Mouse (Mus musculus) midbrain, postnatal 0 days (tissue): ENCODE measurements around the gene Prkcg. TPM values are rescaled to one million over a fixed set of nuclear protein-coding genes. Genes with fewer than 3 reads are reported as not detected.

Source experiments
- ATAC-seq: fragments of 200-750 bp; cut with Nextera tagmentation; 2 replicates; pipeline ENCODE4 v1.8.0; 2017; ENCODE audit warnings: moderate number of reproducible peaks, mild to moderate bottlenecking, moderate TSS enrichment, moderate library complexity; ENCODE audit not compliant: low FRiP score
- DNase-seq: peaks from one replicate; pipeline ENCODE4 v3.0.0-alpha.2; 2015; ENCODE audit warnings: low spot score
- H3K27ac ChIP-seq: fragments of 300-500 bp; sonication (generic); 2 replicates; pipeline ENCODE4 v1.5.1; 2014; ENCODE audit warnings: low read depth, mild to moderate bottlenecking, low read length, mixed read lengths
- H3K27me3 ChIP-seq: fragments of 300-500 bp; sonication (generic); 2 replicates; pipeline ENCODE4 v1.6.1; 2014; ENCODE audit warnings: low read length, control low read depth, mixed read lengths; ENCODE audit not compliant: insufficient read depth
- H3K36me3 ChIP-seq: fragments of 300-500 bp; sonication (generic); 2 replicates; pipeline ENCODE4 v1.6.1; 2014; ENCODE audit warnings: low read length, control low read depth, mixed read lengths; ENCODE audit not compliant: insufficient read depth
- H3K4me1 ChIP-seq: fragments of 300-500 bp; sonication (generic); 2 replicates; pipeline ENCODE4 v1.6.1; 2014; ENCODE audit warnings: mild to moderate bottlenecking, control low read depth, antibody characterized with exemption, low read length, mixed read lengths; ENCODE audit not compliant: insufficient read depth
- H3K4me2 ChIP-seq: fragments of 300-500 bp; sonication (generic); 2 replicates; pipeline ENCODE4 v1.6.1; 2014; ENCODE audit warnings: low read depth, mild to moderate bottlenecking, low read length, mixed read lengths; ENCODE audit not compliant: poor library complexity, severe bottlenecking
- H3K4me3 ChIP-seq: fragments of 300-500 bp; sonication (generic); 2 replicates; pipeline ENCODE4 v1.5.1; 2014; ENCODE audit warnings: low read depth, mild to moderate bottlenecking, low read length, moderate library complexity
- H3K9ac ChIP-seq: fragments of 300-500 bp; sonication (generic); replicated peaks from 2 replicates; pipeline ENCODE4 v1.6.1; 2014; ENCODE audit warnings: mild to moderate bottlenecking, low read length, moderate library complexity, mixed read lengths; ENCODE audit not compliant: poor library complexity, severe bottlenecking
- H3K9me3 ChIP-seq: fragments of 300-500 bp; sonication (generic); 2 replicates; pipeline ENCODE4 v1.6.1; 2016; ENCODE audit warnings: low read length, control low read depth
- CTCF ChIP-seq: IDR thresholded peaks from 2 replicates; pipeline ENCODE4 v1.5.1; 2016; ENCODE audit warnings: antibody characterized with exemption, mild to moderate bottlenecking
- WGBS: fragments of 180-500 bp; shearing (Covaris S2); extraction: QIAGEN DNeasy Blood & Tissue Kit; methylation state at CpG from one replicate; pipeline ENCODE4 v1.1.7; 2014; 5-methylcytosine and 5-hydroxymethylcytosine counted together
- polyA plus RNA-seq: library from polyadenylated mRNA; unstranded; fragments of >200 nt; fragmentation: Nextera tagmentation; extraction: Ambion mirVana; gene quantifications from 2 replicates; pipeline ENCODE4 v1.2.1, GENCODE M21; 2015
- total RNA-seq: library from RNA; depleted of rRNA; stranded (reverse); fragments of >200 nt; gene quantifications from 2 replicates; pipeline ENCODE4 v1.2.3, GENCODE M21; 2014

Gene Prkcg
- total and polyA plus RNA-seq, 2 experiments from 2014 or later: 7.4 to 11.5 TPM

GRCm38 (mm10) chr7:3292791-3293190 is 3.8 kb downstream of the Prkcg start:
- Histone ChIP-seq H3K9me3 (no peaks in the 10 kb centered on the region), H3K36me3 (peaks cover 22% of the 10 kb centered on the region), H3K27me3 (no peaks in the 10 kb centered on the region), H3K27ac (no peak overlapping the region), H3K4me2 (peak overlapping the region; percentile 42), H3K4me1 (no peaks in the 10 kb centered on the region; the same call in 1 of the 2 replicates), H3K9ac (no peak overlapping the region), H3K4me3 (no peak overlapping the region)
- peak; percentile 41 for DNase-seq
- 8% methylated on average over 14 of the region's 14 CpGs for WGBS
- no peak for TF ChIP-seq CTCF
- ATAC-seq: no peak

GRCm38 (mm10) chr7:3294794-3295193 is 5.8 kb downstream of the Prkcg start:
- 88% methylated on average over 1 of the region's 1 CpGs for WGBS
- DNase-seq: no peak
- peaks cover 38% of the 10 kb centered on the region for H3K36me3 ChIP-seq

DNA sequence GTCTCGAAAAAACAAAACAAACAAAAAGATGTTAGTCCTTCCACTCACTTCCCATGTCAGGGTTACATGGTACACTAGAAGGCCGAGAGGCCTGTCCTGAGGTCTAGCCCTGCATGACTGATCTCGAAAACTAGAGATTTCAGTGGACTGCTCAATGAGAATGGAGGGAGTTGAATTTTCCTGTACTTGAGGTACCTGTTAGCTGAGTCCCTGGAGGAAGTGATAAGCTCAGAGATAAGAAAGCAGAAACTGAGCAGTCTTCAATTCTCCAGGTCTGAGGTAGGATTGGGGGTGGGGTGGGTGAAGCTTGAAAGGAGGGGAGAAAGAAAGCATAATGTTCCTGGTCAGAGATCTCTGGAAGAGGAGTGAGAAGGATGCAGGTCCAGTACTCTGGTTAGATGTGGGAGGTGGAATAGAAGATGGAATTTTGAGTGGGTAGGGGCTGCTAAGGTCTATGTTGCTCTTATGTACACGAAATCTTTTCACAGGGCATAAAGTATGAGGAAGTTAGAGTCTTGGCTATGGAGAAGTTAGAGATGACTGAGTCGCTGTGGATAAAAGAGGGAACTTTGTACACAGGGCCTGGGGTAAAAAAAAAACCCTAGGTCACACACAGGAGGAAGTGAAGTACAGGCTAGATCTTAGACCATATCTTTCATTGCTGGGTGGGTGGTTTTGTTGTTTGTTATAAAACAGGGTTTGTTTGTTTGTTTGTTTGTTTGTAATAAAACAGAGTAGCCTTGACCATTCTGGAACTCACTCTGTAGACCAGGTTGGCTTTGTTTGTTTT is 6.5 kb downstream of the Prkcg start:
- 87% methylated on average over 5 of the region's 5 CpGs for WGBS
- ATAC-seq: no peak

More at GRCm38 (mm10) chr7:3294794-3295193, 5.8 kb downstream of the Prkcg start:
- no peak for TF ChIP-seq CTCF
- H3K4me3 ChIP-seq: no peak overlapping the region
- H3K9me3 ChIP-seq: no peaks in the 10 kb centered on the region
- no peak overlapping the region for H3K27ac ChIP-seq
- H3K4me1 ChIP-seq: no peaks in the 10 kb centered on the region; the same call in 1 of the 2 replicates
- no peak overlapping the region for H3K9ac ChIP-seq
- ATAC-seq: no peak
- no peaks in the 10 kb centered on the region for H3K27me3 ChIP-seq
- H3K4me2 ChIP-seq: no peak overlapping the region

GRCm38 (mm10) chr7:3296711-3297110 is 7.7 kb downstream of the Prkcg start:
- DNase-seq: no peak
- ATAC-seq: no peak
- Histone ChIP-seq H3K9me3 (no peaks in the 10 kb centered on the region), H3K27me3 (no peaks in the 10 kb centered on the region), H3K4me2 (no peak overlapping the region), H3K36me3 (peaks cover 40% of the 10 kb centered on the region), H3K9ac (no peak overlapping the region), H3K27ac (no peak overlapping the region), H3K4me1 (no peaks in the 10 kb centered on the region), H3K4me3 (no peak overlapping the region)
- TF ChIP-seq CTCF: no peak
- 92% methylated on average over 16 of the region's 16 CpGs for WGBS

More for the DNA sequence above, 6.5 kb downstream of the Prkcg start:
- Histone ChIP-seq H3K4me1 (no peaks in the 10 kb centered on the region), H3K36me3 (peaks cover 40% of the 10 kb centered on the region), H3K9ac (no peak overlapping the region), H3K4me3 (no peak overlapping the region), H3K9me3 (no peaks in the 10 kb centered on the region), H3K4me2 (no peak overlapping the region), H3K27ac (no peak overlapping the region), H3K27me3 (no peaks in the 10 kb centered on the region)
- no peak for TF ChIP-seq CTCF
- no peak for DNase-seq

DNA sequence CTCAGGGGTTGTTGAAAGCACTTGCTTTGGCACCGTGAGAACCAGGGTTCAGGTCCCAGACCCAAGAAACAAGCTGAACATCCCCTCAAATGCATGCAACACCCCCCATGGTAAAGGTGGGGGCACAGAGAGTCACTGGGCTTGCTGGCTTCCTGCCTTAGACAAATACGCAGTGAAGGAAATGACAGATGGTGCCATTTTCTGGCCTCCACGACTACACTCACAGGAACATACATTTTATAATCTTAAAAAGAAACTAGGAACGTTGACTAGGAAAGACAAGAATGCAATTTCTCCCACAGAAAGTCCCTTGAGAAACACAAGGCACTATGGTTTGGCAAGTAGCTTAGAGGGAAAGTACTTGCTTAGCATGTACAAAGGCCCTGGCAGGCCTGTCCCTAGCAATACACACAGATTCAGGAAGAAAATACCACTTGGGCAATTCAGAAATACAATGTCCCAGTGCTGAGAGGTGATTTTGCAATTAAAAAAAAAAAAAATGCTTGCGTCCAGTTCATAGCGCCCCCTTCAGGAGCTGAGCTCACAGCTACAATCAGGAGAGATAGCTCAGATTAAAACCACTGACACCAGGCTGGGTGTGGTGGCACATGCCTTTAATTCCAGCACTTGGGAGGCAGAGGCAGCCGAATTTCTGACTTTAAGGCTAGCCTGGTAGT is 11.1 kb downstream of the Prkcg start:
- Histone ChIP-seq H3K9me3 (no peaks in the 10 kb centered on the region), H3K9ac (no peak overlapping the region), H3K27ac (no peak overlapping the region), H3K4me3 (no peak overlapping the region), H3K4me2 (no peak overlapping the region), H3K27me3 (no peaks in the 10 kb centered on the region), H3K4me1 (peaks cover 2% of the 10 kb centered on the region; the same call in 1 of the 2 replicates), H3K36me3 (peaks cover 31% of the 10 kb centered on the region)
- ATAC-seq (no peak), DNase-seq (peak; percentile 28)
- WGBS: 56% methylated on average over 7 of the region's 7 CpGs
- peak; percentile 54 for TF ChIP-seq CTCF
